Comparison of ENCODE assay signal across 8 mouse cellular contexts in the genomic region with DNA sequence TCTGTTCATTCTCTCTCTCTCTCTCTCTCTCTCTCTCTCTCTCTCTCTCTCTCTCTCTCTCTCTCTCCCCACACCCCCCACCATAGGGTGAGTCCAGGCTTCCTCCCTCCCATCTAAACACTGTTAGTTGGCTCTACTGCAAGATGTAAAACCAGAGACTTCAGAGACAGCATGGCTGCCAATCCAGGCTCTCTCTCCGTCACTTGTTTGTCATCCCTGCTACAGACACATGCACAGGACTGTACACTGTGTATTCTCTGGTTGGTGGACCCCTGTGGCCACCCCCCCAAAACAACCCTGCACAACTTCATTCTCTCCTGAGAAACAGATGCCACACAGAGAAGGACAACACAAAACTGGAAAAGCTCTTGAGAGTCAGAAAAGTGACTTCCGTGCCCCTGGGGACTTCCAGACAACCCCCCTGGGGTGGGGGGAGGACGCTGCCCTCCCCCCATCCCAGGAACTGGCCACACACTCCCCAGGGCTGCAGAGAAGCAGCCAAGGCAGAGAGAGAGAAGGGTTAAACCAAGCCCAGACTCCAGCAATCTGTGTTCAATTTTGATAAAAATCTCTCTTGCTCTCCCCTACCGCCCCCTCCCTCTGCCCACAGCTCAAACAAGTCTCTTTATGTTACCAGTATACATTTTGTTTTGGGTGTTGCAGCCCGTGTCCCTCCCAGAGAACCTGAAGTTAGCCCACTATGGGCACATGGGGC. TPM values are rescaled to one million over a fixed set of nuclear protein-coding genes. Genes with fewer than 3 reads are reported as not detected.
DNase-seq lines count a peak whose midpoint lies in the region; ATAC-seq and TF ChIP-seq lines count a peak whose summit lies in the region.

No protein-coding gene starts in this region.

- H3K9me3 ChIP-seq in hindbrain, embryonic 13.5 days: no peaks in the 10 kb centered on the region
- H3K9me3 ChIP-seq in midbrain, embryonic 12.5 days: no peaks in the 10 kb centered on the region

- TF ChIP-seq EP300 in heart, adult 2 months (IDR thresholded peaks at IDR 0.05; ENCODE audit: insufficient read depth, low read depth, low read length): no peak

- H3K4me1 ChIP-seq in heart, adult 2 months (ENCODE audit: control insufficient read depth, insufficient read depth, low read length): no peaks in the 10 kb centered on the region
- no peaks in the 10 kb centered on the region for H3K4me1 ChIP-seq in brown adipose tissue, adult 24 weeks (ENCODE audit: control insufficient read depth, insufficient read depth, insufficient read length, low read length)
- H3K4me1 ChIP-seq in hindbrain, embryonic 13.5 days (replicated peaks): peaks cover 24% of the 10 kb centered on the region
- peaks cover 8% of the 10 kb centered on the region for H3K4me1 ChIP-seq in midbrain, embryonic 12.5 days

- H3K4me2 ChIP-seq in hindbrain, embryonic 13.5 days: peak overlapping the region; percentile 82
- peak overlapping the region; percentile 78 for H3K4me2 ChIP-seq in midbrain, embryonic 12.5 days (replicated peaks)

- H3K9ac ChIP-seq in heart, adult 2 months (ENCODE audit: low read depth, low read length): peak overlapping the region; percentile 73
- H3K9ac ChIP-seq in hindbrain, embryonic 13.5 days: peak overlapping the region; percentile 70
- H3K9ac ChIP-seq in midbrain, embryonic 12.5 days (replicated peaks): no peak overlapping the region; the same call in 1 of the 2 replicates

- intact Hi-C loops in heart, adult 2 months (cut with DNase I): loop anchor here (5.0 kb wide), 1 partner anchor 179 kb away; no protein-coding TSS in a partner anchor

- H3K4me3 ChIP-seq in heart, adult 2 months: peak overlapping the region; percentile 51; the same call in 1 of the 2 replicates
- peak overlapping the region; percentile 53 for H3K4me3 ChIP-seq in brown adipose tissue, adult 24 weeks (ENCODE audit: insufficient read depth, low read depth, low read length)
- H3K4me3 ChIP-seq in hindbrain, embryonic 13.5 days: peak overlapping the region; percentile 44
- peak overlapping the region; percentile 42 for H3K4me3 ChIP-seq in midbrain, embryonic 12.5 days

- H3K27ac ChIP-seq in heart, adult 2 months: peak overlapping the region; percentile 75; the same call in 1 of the 2 replicates
- peak overlapping the region; percentile 8; the same call in 1 of the 2 replicates for H3K27ac ChIP-seq in brown adipose tissue, adult 24 weeks (replicated peaks; ENCODE audit: low read depth, low read length)
- no peak overlapping the region for H3K27ac ChIP-seq in hindbrain, embryonic 13.5 days
- no peak overlapping the region for H3K27ac ChIP-seq in midbrain, embryonic 12.5 days (replicated peaks)

- TF ChIP-seq POLR2A in heart, adult 2 months (IDR thresholded peaks at IDR 0.05; ENCODE audit: insufficient read depth, low read depth, low read length): no peak

- TF ChIP-seq CTCF in heart, adult 2 months (IDR thresholded peaks at IDR 0.05): no peak

- no peaks in the 10 kb centered on the region for H3K27me3 ChIP-seq in heart, adult 2 months (ENCODE audit: control insufficient read depth, insufficient read depth, low read length)
- H3K27me3 ChIP-seq in hindbrain, embryonic 13.5 days: peaks cover 24% of the 10 kb centered on the region
- H3K27me3 ChIP-seq in midbrain, embryonic 12.5 days: peaks cover 37% of the 10 kb centered on the region

- no peak for DNase-seq in heart, adult 2 months
- no peak for DNase-seq in heart, postnatal 4 days
- no peak for DNase-seq in adrenal gland, postnatal 36 days
- no peak for DNase-seq in gastrocnemius, adult 8-10 months (ENCODE audit: low spot score in 2 of 2)

- H3K79me2 ChIP-seq in heart, adult 2 months (replicated peaks; ENCODE audit: control insufficient read depth, insufficient read depth, low read length): no peaks in the 10 kb centered on the region

- no peaks in the 10 kb centered on the region for H3K36me3 ChIP-seq in heart, adult 2 months (ENCODE audit: control insufficient read depth, insufficient read depth, low read length)
- no peaks in the 10 kb centered on the region for H3K36me3 ChIP-seq in hindbrain, embryonic 13.5 days
- H3K36me3 ChIP-seq in midbrain, embryonic 12.5 days: no peaks in the 10 kb centered on the region

- no peak for ATAC-seq in hindbrain, embryonic 13.5 days (ENCODE audit: low FRiP score)
- ATAC-seq in midbrain, embryonic 12.5 days (ENCODE audit: low FRiP score, low read depth): no peak
- no peak for ATAC-seq in erythroid progenitor cell, adult 5-6 weeks (replicated peaks; ENCODE audit: low FRiP score, poor library complexity, severe bottlenecking)

- 27% methylated on average over 5 of the region's 5 CpGs for WGBS in heart, adult 2 months
- 43% methylated on average over 5 of the region's 5 CpGs for WGBS in hindbrain, embryonic 13.5 days
- 53% methylated on average over 5 of the region's 5 CpGs for WGBS in midbrain, embryonic 12.5 days

RNA-seq across cellular contexts. Expression of a gene that starts 1.3 kb away (rescaled TPM):
- 1 to 10 TPM; 6.4 to 8.8 TPM for total RNA-seq in heart, adult 2 months (2021)
- 4.0 and 6.6 TPM in 2 replicates for polyA plus RNA-seq in heart, adult 2 months (2012; rRNA removed)
- 10 to 100 TPM; 16.0 to 18.5 TPM for total RNA-seq in heart, postnatal 4 days (2021)
- 1.2 TPM in 2 replicates for polyA plus RNA-seq in brown adipose tissue, adult 24 weeks (2012; ENCODE audit: insufficient read depth, insufficient read length, missing spikeins)
- 3.7 and 3.9 TPM in 2 replicates for polyA plus RNA-seq in hindbrain, embryonic 13.5 days (2015; fragmentation: Nextera tagmentation; extraction: Ambion mirVana)
- 1.9 and 2.0 TPM in 2 replicates for polyA plus RNA-seq in midbrain, embryonic 12.5 days (2016; fragmentation: Nextera tagmentation; extraction: Ambion mirVana)
- total RNA-seq in adrenal gland, postnatal 36 days (2021): 10 to 100 TPM; 26.6 to 34.9 TPM
- total RNA-seq in gastrocnemius, adult 8-10 months (2022): 1 to 10 TPM; 2.2 to 3.8 (median 2.6) TPM
- not detected in 2 replicates for total RNA-seq in erythroid progenitor cell, adult 5-6 weeks (2015; ENCODE audit: low replicate concordance)
- 0.08 and 0.26 TPM in 2 replicates for total RNA-seq in erythroid progenitor cell, adult 5-6 weeks (2017; ENCODE audit: low replicate concordance)

RNA-seq across cellular contexts. Expression of a gene that starts 52.1 kb away (rescaled TPM):
- total RNA-seq in heart, adult 2 months (2021): 1 to 10 TPM; 2.3 to 2.6 TPM
- polyA plus RNA-seq in heart, adult 2 months (2012; rRNA removed): 2.1 and 4.0 TPM in 2 replicates
- 1 to 10 TPM; 1.9 to 3.2 TPM for total RNA-seq in heart, postnatal 4 days (2021)
- not detected in 2 replicates for polyA plus RNA-seq in brown adipose tissue, adult 24 weeks (2012; ENCODE audit: insufficient read depth, insufficient read length, missing spikeins)
- polyA plus RNA-seq in hindbrain, embryonic 13.5 days (2015; fragmentation: Nextera tagmentation; extraction: Ambion mirVana): 2.9 and 3.2 TPM in 2 replicates
- polyA plus RNA-seq in midbrain, embryonic 12.5 days (2016; fragmentation: Nextera tagmentation; extraction: Ambion mirVana): 2.1 and 3.0 TPM in 2 replicates
- total RNA-seq in adrenal gland, postnatal 36 days (2021): 1 to 10 TPM in 1 of 2 experiments, under 1 TPM in 1; 0.23 to 1.1 TPM
- total RNA-seq in gastrocnemius, adult 8-10 months (2022): under 1 TPM in 1 of 4 experiments, not detected in 3; 0.11 TPM
- total RNA-seq in erythroid progenitor cell, adult 5-6 weeks (2015; ENCODE audit: low replicate concordance): not detected in 2 replicates
- total RNA-seq in erythroid progenitor cell, adult 5-6 weeks (2017; ENCODE audit: low replicate concordance): not detected in 2 replicates

Comparison
In these comparisons a context has a peak if more than half of its experiments do, and no peak if none do; other contexts are left out.
1. H3K27ac ChIP-seq: peak in heart, adult 2 months (single experiment) and brown adipose tissue, adult 24 weeks (single experiment); none in hindbrain, embryonic 13.5 days (single experiment) and midbrain, embryonic 12.5 days (single experiment).
2. Peak in every context shown above with its lines, with median percentiles within 50 percentile points of each other: H3K4me3 ChIP-seq.